Mouse (Mus musculus) small intestine, adult 2 months (tissue): ENCODE data around the gene Mllt11. TPM values are rescaled to one million over a fixed set of nuclear protein-coding genes. Genes with fewer than 3 reads are reported as not detected.

Experiments used
- H3K27ac ChIP-seq: fragments of 200-500 bp; 2 replicates; pipeline ENCODE4 v1.5.1; 2012; ENCODE audit warnings: low read depth, low read length, control low read depth, inconsistent platforms; ENCODE audit not compliant: insufficient read depth
- H3K27me3 ChIP-seq: fragments of 200-500 bp; 2 replicates; pipeline ENCODE4 v1.6.1; 2012; ENCODE audit warnings: mild to moderate bottlenecking, moderate library complexity, low read length, inconsistent platforms; ENCODE audit not compliant: control insufficient read depth, insufficient read depth
- H3K36me3 ChIP-seq: fragments of 200-500 bp; 2 replicates; pipeline ENCODE4 v1.6.1; 2012; ENCODE audit warnings: mild to moderate bottlenecking, low read length, control low read depth, inconsistent platforms; ENCODE audit not compliant: control insufficient read depth, insufficient read depth
- H3K4me1 ChIP-seq: fragments of 200-500 bp; 2 replicates; pipeline ENCODE4 v1.6.1; 2012; ENCODE audit warnings: low read length, inconsistent platforms, mixed read lengths; ENCODE audit not compliant: control insufficient read depth, insufficient read depth, insufficient read length
- H3K4me3 ChIP-seq: fragments of 200-500 bp; 2 replicates; pipeline ENCODE4 v1.5.1; 2012; ENCODE audit warnings: low read depth, mild to moderate bottlenecking, control low read depth, inconsistent platforms, low read length, moderate library complexity
- CTCF ChIP-seq: fragments of 200-500 bp; IDR thresholded peaks from 2 replicates; pipeline ENCODE4 v1.5.1; 2012; ENCODE audit warnings: low read depth, mild to moderate bottlenecking, control low read depth, inconsistent platforms, low read length, moderate library complexity, mixed read lengths; ENCODE audit not compliant: insufficient replicate concordance, insufficient read length; ENCODE audit errors: extremely low read depth
- POLR2A ChIP-seq: fragments of 200-500 bp; IDR thresholded peaks from 2 replicates; pipeline ENCODE4 v1.6.1; 2012; ENCODE audit warnings: low read depth, mild to moderate bottlenecking, control low read depth, inconsistent platforms, low read length, moderate library complexity
- WGBS: fragments of 180-500 bp; shearing (Covaris S2); methylation state at CpG from one replicate; pipeline ENCODE4 v1.1.7; 2018; 5-methylcytosine and 5-hydroxymethylcytosine counted together
- polyA plus RNA-seq: library from polyadenylated mRNA; depleted of rRNA; stranded (reverse); fragments of >200 nt; gene quantifications from 2 replicates; pipeline ENCODE4 v1.2.3, GENCODE M21; 2012

Mllt11 gene
- polyA plus RNA-seq, 1 experiment: 13.1 TPM

- no peak overlapping the region for H3K4me3 ChIP-seq
- TF ChIP-seq CTCF: no peak
- TF ChIP-seq POLR2A: no peak
- no peaks in the 10 kb centered on the region for H3K36me3 ChIP-seq
- H3K27ac ChIP-seq: no peak overlapping the region
- H3K27me3 ChIP-seq: no peaks in the 10 kb centered on the region
- no peaks in the 10 kb centered on the region for H3K4me1 ChIP-seq
- WGBS: 58% methylated on average over 5 of the region's 5 CpGs
Observed at GRCm38 (mm10) chr3:95246465-95247231, 14.7 kb upstream of the Mllt11 start.

- H3K36me3 ChIP-seq: no peaks in the 10 kb centered on the region
- no peak overlapping the region for H3K4me3 ChIP-seq
- TF ChIP-seq POLR2A (no peak), CTCF (no peak)
- H3K27ac ChIP-seq: no peak overlapping the region
- H3K4me1 ChIP-seq: no peaks in the 10 kb centered on the region
- 76% methylated on average over 2 of the region's 2 CpGs for WGBS
- H3K27me3 ChIP-seq: no peaks in the 10 kb centered on the region
Observed at GRCm38 (mm10) chr3:95243086-95243485, 11.1 kb upstream of the Mllt11 start.

- 83% methylated on average over 7 of the region's 7 CpGs for WGBS
- no peak within 1 kb of the TSS for H3K27ac ChIP-seq
Observed at GRCm38 (mm10) chr3:95241498-95241897, 9.5 kb upstream of the Mllt11 start, which contains the start of gene Gm128. Gene Gm128, minus strand, starts transcription at chr3:95241598.

GRCm38 (mm10) chr3:95240900-95241299 lies 8.9 kb upstream of the Mllt11 start:
- no peak overlapping the region for H3K4me3 ChIP-seq
- 52% methylated on average over 17 of the region's 17 CpGs for WGBS
- peaks cover 8% of the 10 kb centered on the region for H3K36me3 ChIP-seq
- no peaks in the 10 kb centered on the region for H3K27me3 ChIP-seq
- H3K4me1 ChIP-seq: no peaks in the 10 kb centered on the region
- H3K27ac ChIP-seq: no peak overlapping the region
- TF ChIP-seq POLR2A: no peak
- no peak for TF ChIP-seq CTCF

More at GRCm38 (mm10) chr3:95241498-95241897, 9.5 kb upstream of the Mllt11 start, which contains the start of gene Gm128:
- no peaks in the 10 kb centered on the region for H3K4me1 ChIP-seq
- peaks cover 3% of the 10 kb centered on the region; the same call in 1 of the 2 replicates for H3K36me3 ChIP-seq
- no peaks in the 10 kb centered on the region for H3K27me3 ChIP-seq
- H3K4me3 ChIP-seq: no peak within 1 kb of the TSS
- TF ChIP-seq POLR2A: no peak
- TF ChIP-seq CTCF: no peak

- no peaks in the 10 kb centered on the region for H3K27me3 ChIP-seq
- peaks cover 17% of the 10 kb centered on the region for H3K36me3 ChIP-seq
- no peak overlapping the region for H3K4me3 ChIP-seq
- no peak overlapping the region for H3K27ac ChIP-seq
- TF ChIP-seq CTCF (no peak), POLR2A (no peak)
- no peaks in the 10 kb centered on the region for H3K4me1 ChIP-seq
- WGBS: 79% methylated on average over 12 of the region's 12 CpGs
Observed at GRCm38 (mm10) chr3:95239971-95240370, 8.0 kb upstream of the Mllt11 start.

GRCm38 (mm10) chr3:95239022-95239421 lies 7.1 kb upstream of the Mllt11 start:
- no peaks in the 10 kb centered on the region for H3K27me3 ChIP-seq
- H3K4me3 ChIP-seq: no peak overlapping the region
- no peak overlapping the region for H3K27ac ChIP-seq
- WGBS: 82% methylated on average over 6 of the region's 6 CpGs
- H3K4me1 ChIP-seq: no peaks in the 10 kb centered on the region
- TF ChIP-seq CTCF: no peak
- peaks cover 25% of the 10 kb centered on the region for H3K36me3 ChIP-seq

GRCm38 (mm10) chr3:95237541-95238099 lies 5.6 kb upstream of the Mllt11 start:
- H3K27me3 ChIP-seq: no peaks in the 10 kb centered on the region
- TF ChIP-seq POLR2A: no peak
- TF ChIP-seq CTCF: no peak
- H3K4me1 ChIP-seq: peaks cover 2% of the 10 kb centered on the region; the same call in 1 of the 2 replicates
- peaks cover 38% of the 10 kb centered on the region for H3K36me3 ChIP-seq
- no peak overlapping the region for H3K4me3 ChIP-seq
- WGBS: 60% methylated on average over 8 of the region's 8 CpGs
- no peak overlapping the region for H3K27ac ChIP-seq
